Mouse (Mus musculus) cerebellum, postnatal 14 days (tissue): ENCODE data around the gene Snx21.
"Not testable (repeated sequence)": the region's sequence is repeated elsewhere in the genome, so short reads cannot be mapped to it uniquely, and the experiment has no call there.

Source experiments
- DNase-seq, 2 experiments: peaks; one replicate each; pipeline ENCODE4 v3.0.0; 2021; ENCODE audit warnings: mixed read lengths in 2 of 2

The Snx21 gene

GRCm38 (mm10) chr2:164795868-164796267 is 10.2 kb downstream of the Snx21 start:
- no peak for DNase-seq

GRCm38 (mm10) chr2:164798554-164798953 is 12.9 kb downstream of the Snx21 start:
- DNase-seq: not testable (repeated sequence)

GRCm38 (mm10) chr2:164800252-164801004 is 14.8 kb downstream of the Snx21 start:
- no peak for DNase-seq

GRCm38 (mm10) chr2:164803201-164803920 is 17.7 kb downstream of the Snx21 start:
- DNase-seq: no peak

- DNase-seq: no peak
These were observed 18.3 kb downstream of the Snx21 start for GRCm38 (mm10) chr2:164803921-164804313.

- peak; percentile 99 for DNase-seq
These were observed 19.1 kb downstream of the Snx21 start, which contains the start of the genes Acot8 and Zswim3 for GRCm38 (mm10) chr2:164804533-164805331. Gene Acot8 (minus strand): TSS chr2:164804882. Gene Zswim3 (plus strand): TSS chr2:164805098.

GRCm38 (mm10) chr2:164805332-164805718 is 19.7 kb downstream of the Snx21 start:
- no peak for DNase-seq

GRCm38 (mm10) chr2:164806614-164807013 is 21.0 kb downstream of the Snx21 start:
- no peak for DNase-seq

GRCm38 (mm10) chr2:164813557-164813956 is 27.9 kb downstream of the Snx21 start:
- no peak for DNase-seq

- DNase-seq: no peak
These were observed 29.7 kb downstream of the Snx21 start for GRCm38 (mm10) chr2:164815348-164815747.

- no peak for DNase-seq
These were observed 30.2 kb downstream of the Snx21 start for GRCm38 (mm10) chr2:164815821-164816220.

- DNase-seq: no peak
These were observed 31.6 kb downstream of the Snx21 start for GRCm38 (mm10) chr2:164817206-164817605.

- no peak for DNase-seq
These were observed 32.1 kb downstream of the Snx21 start for GRCm38 (mm10) chr2:164817703-164818102.

- peak; percentile 38 to 48 for DNase-seq
These were observed 35.4 kb downstream of the Snx21 start for GRCm38 (mm10) chr2:164821060-164821459.

- peak; percentile 100 for DNase-seq
These were observed 37.1 kb downstream of the Snx21 start, which contains the start of gene Zswim1 for GRCm38 (mm10) chr2:164822636-164823165. Gene Zswim1 (plus strand): TSS chr2:164822686.

- DNase-seq: no peak
These were observed 37.6 kb downstream of the Snx21 start for GRCm38 (mm10) chr2:164823181-164823585.

GRCm38 (mm10) chr2:164823969-164824368 is 38.3 kb downstream of the Snx21 start:
- no peak for DNase-seq

GRCm38 (mm10) chr2:164825521-164825920 is 39.9 kb downstream of the Snx21 start:
- DNase-seq: no peak

- no peak for DNase-seq
These were observed 41.7 kb downstream of the Snx21 start for GRCm38 (mm10) chr2:164827146-164827850.

- DNase-seq: no peak
These were observed 42.8 kb downstream of the Snx21 start, which contains the start of gene Spata25 for GRCm38 (mm10) chr2:164828437-164828836. Gene Spata25 (minus strand): TSS chr2:164828537.

GRCm38 (mm10) chr2:164829090-164829489 is 43.5 kb downstream of the Snx21 start:
- no peak for DNase-seq

- DNase-seq: no peak
These were observed 45.4 kb downstream of the Snx21 start for GRCm38 (mm10) chr2:164831029-164831428.
